Mouse (Mus musculus): ENCODE results near the gene Fndc1. TPM values are rescaled to one million over a fixed set of nuclear protein-coding genes. Genes with fewer than 3 reads are reported as not detected.

Gene Fndc1
- total and polyA plus RNA-seq, 3 experiments = 0.14 to 0.34 (median 0.17) TPM

DNA sequence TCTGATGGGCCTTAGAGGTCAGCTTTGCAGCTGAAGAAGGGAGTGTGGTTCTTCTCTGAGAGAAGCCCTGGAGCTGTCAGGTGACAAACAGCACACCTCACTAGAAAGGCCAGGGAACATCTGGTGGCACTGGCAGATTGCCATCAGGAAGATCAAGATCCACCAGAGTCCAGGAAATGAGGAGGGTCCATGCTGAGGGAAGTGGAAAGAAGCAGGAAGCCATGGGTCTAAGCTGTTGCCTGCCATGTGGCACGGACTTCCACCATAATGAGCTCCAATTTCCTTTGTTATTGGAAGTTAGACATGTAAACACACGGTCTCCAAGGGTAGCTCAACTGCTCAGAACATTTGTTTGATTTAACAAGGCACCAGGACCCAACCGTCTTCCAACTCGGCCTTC, 120.0 kb downstream of the Fndc1 start:
- dilution Hi-C loops (cut with MboI; ENCODE audit: extremely low pct_ligation_motif_present, extremely low pct_unique_long_range_greater_than_20kb, low sequenced_read_pairs) = no loop called here
- Histone ChIP-seq H3K9ac (ENCODE audit: insufficient read depth, low read depth) (no peak overlapping the region), H3K4me2 (ENCODE audit: insufficient read depth, low read depth, poor library complexity, severe bottlenecking) (no peak overlapping the region), H3K4me3 (replicated peaks in 1 of 3; ENCODE audit: low read depth in 2 of 3, low read length in 2 of 3, poor library complexity in 1 of 3) (no peak overlapping the region), H3K4me1 (ENCODE audit: control insufficient read depth in 1 of 2, insufficient read depth in 2 of 2) (no peaks in the 10 kb centered on the region), H3K79me2 (replicated peaks; ENCODE audit: control insufficient read depth, extremely low read depth, insufficient read depth, poor library complexity, severe bottlenecking) (no peaks in the 10 kb centered on the region), H3K36me3 (replicated peaks in 1 of 2; ENCODE audit: control insufficient read depth in 1 of 2, insufficient read depth in 1 of 2, low read length in 1 of 2) (no peaks in the 10 kb centered on the region), H3K27ac (ENCODE audit: insufficient read depth, low read depth) (no peak overlapping the region), H3K27me3 (replicated peaks) (no peaks in the 10 kb centered on the region), H3K9me3 (replicated peaks; ENCODE audit: low read length) (peaks cover 2% of the 10 kb centered on the region)
- no peak for DNase-seq (ENCODE audit: extremely low read depth)
- in situ Hi-C loops (cut with MboI; ENCODE audit: low pct_ligation_motif_present, low pct_unique_long_range_greater_than_20kb, low sequenced_read_pairs) = no loop called here
- TF ChIP-seq MEF2A (IDR thresholded peaks at IDR 0.05; ENCODE audit: borderline replicate concordance, low read depth, low read length) (no peak), BHLHE40 (IDR thresholded peaks at IDR 0.05; ENCODE audit: low read depth, low read length) (no peak), UBTF (IDR thresholded peaks at IDR 0.05; ENCODE audit: low read depth, low read length) (no peak), ZC3H11A (IDR thresholded peaks at IDR 0.05; ENCODE audit: low read depth, low read length) (no peak), CTCF (conservative IDR thresholded peaks at IDR 0.05 in 1 of 2, IDR thresholded peaks at IDR 0.05 in 1 of 2; ENCODE audit: low read depth in 2 of 2, low read length in 2 of 2) (no peak)

DNA sequence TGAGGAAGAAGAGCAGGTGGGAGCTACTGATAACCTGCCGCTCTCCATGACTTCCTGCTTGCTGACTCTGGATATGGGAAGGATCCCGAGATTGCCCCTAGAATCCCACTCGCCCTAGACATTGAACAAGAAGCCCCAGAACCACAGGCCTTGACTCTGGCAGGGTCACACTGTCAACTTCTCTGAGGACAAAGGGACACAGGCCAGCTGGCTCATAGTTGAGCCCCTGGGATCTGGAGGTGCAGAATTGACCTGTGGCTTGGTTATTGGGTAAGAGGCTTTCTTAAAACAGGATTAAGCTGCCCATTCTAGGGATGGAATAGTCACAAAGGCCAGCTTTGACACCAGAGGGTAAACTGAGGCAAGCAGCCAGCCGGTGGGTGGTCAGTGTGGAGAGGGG, 136.8 kb downstream of the Fndc1 start:
- Histone ChIP-seq H3K79me2 (replicated peaks; ENCODE audit: control insufficient read depth, extremely low read depth, insufficient read depth, poor library complexity, severe bottlenecking) (no peaks in the 10 kb centered on the region), H3K4me3 (replicated peaks in 1 of 3; ENCODE audit: low read depth in 2 of 3, low read length in 2 of 3, poor library complexity in 1 of 3) (no peak overlapping the region), H3K4me1 (ENCODE audit: control insufficient read depth in 1 of 2, insufficient read depth in 2 of 2) (no peaks in the 10 kb centered on the region), H3K9ac (ENCODE audit: insufficient read depth, low read depth) (no peak overlapping the region), H3K36me3 (replicated peaks in 1 of 2; ENCODE audit: control insufficient read depth in 1 of 2, insufficient read depth in 1 of 2, low read length in 1 of 2) (no peaks in the 10 kb centered on the region), H3K27me3 (replicated peaks) (no peaks in the 10 kb centered on the region), H3K27ac (ENCODE audit: insufficient read depth, low read depth) (no peak overlapping the region), H3K4me2 (ENCODE audit: insufficient read depth, low read depth, poor library complexity, severe bottlenecking) (no peak overlapping the region), H3K9me3 (replicated peaks; ENCODE audit: low read length) (no peaks in the 10 kb centered on the region)
- dilution Hi-C loops (cut with MboI; ENCODE audit: extremely low pct_ligation_motif_present, extremely low pct_unique_long_range_greater_than_20kb, low sequenced_read_pairs) = no loop called here
- in situ Hi-C loops (cut with MboI; ENCODE audit: low pct_ligation_motif_present, low pct_unique_long_range_greater_than_20kb, low sequenced_read_pairs) = no loop called here
- DNase-seq (ENCODE audit: extremely low read depth) = no peak
- TF ChIP-seq USF1 (IDR thresholded peaks at IDR 0.05; ENCODE audit: low read depth, low read length) (no peak), MAFK (IDR thresholded peaks at IDR 0.05; ENCODE audit: insufficient replicate concordance, low read length) (no peak), TBP (conservative IDR thresholded peaks at IDR 0.05; ENCODE audit: low read depth, low read length) (no peak), MEF2A (IDR thresholded peaks at IDR 0.05; ENCODE audit: borderline replicate concordance, low read depth, low read length) (no peak), MAZ (IDR thresholded peaks at IDR 0.05; ENCODE audit: low read depth, low read length) (no peak), ZKSCAN1 (IDR thresholded peaks at IDR 0.05; ENCODE audit: borderline replicate concordance, low read depth, low read length) (no peak), MAX (IDR thresholded peaks at IDR 0.05; ENCODE audit: low read length) (no peak), EP300 (IDR thresholded peaks at IDR 0.05; ENCODE audit: low read length) (no peak), KAT2A (IDR thresholded peaks at IDR 0.05; ENCODE audit: insufficient replicate concordance, low read length) (no peak), NELFE (IDR thresholded peaks at IDR 0.05; ENCODE audit: low read depth, low read length) (no peak), ZC3H11A (IDR thresholded peaks at IDR 0.05; ENCODE audit: low read depth, low read length) (no peak)

Other genes with a start within 250 kb of the Fndc1 start
- 16.3 and 16.4 TPM in 2 replicates for gene Tagap, start 98.7 kb upstream of the Fndc1 start, total RNA-seq (2012; rRNA removed)
- 18.5 and 20.9 TPM in 2 replicates for gene Tagap, start 98.7 kb upstream of the Fndc1 start, total RNA-seq (2014; rRNA removed)
- gene Tagap, start 98.7 kb upstream of the Fndc1 start, polyA plus RNA-seq (2012; ENCODE audit: insufficient read length, low read depth) = 12.9 and 14.2 TPM in 2 replicates
- 15.2 and 23.7 TPM in 2 replicates for gene Rsph3a, start 118.3 kb upstream of the Fndc1 start, total RNA-seq (2012; rRNA removed)
- gene Rsph3a, start 118.3 kb upstream of the Fndc1 start, total RNA-seq (2014; rRNA removed) = 8.2 and 9.9 TPM in 2 replicates
- gene Rsph3a, start 118.3 kb upstream of the Fndc1 start, polyA plus RNA-seq (2012; ENCODE audit: insufficient read length, low read depth) = 17.8 and 18.8 TPM in 2 replicates